Mouse (Mus musculus) embryonic facial prominence, embryonic 12.5 days (tissue): ENCODE data around the gene Slc5a1. TPM values are rescaled to one million over a fixed set of nuclear protein-coding genes. Genes with fewer than 3 reads are reported as not detected.

Experiments
- ATAC-seq: fragments of 200-750 bp; cut with Nextera tagmentation; 2 replicates; pipeline ENCODE4 v1.8.0; 2017; ENCODE audit not compliant: insufficient number of reproducible peaks, insufficient read depth, low FRiP score, low TSS enrichment
- H3K27ac ChIP-seq: fragments of 300-500 bp; sonication (generic); 2 replicates; pipeline ENCODE4 v1.5.1; 2016; ENCODE audit warnings: mild to moderate bottlenecking
- H3K27me3 ChIP-seq: fragments of 300-500 bp; sonication (generic); 2 replicates; pipeline ENCODE4 v1.6.1; 2016; ENCODE audit warnings: mild to moderate bottlenecking, moderate library complexity
- H3K36me3 ChIP-seq: fragments of 300-500 bp; sonication (generic); 2 replicates; pipeline ENCODE4 v1.6.1; 2016; ENCODE audit warnings: mild to moderate bottlenecking
- H3K4me1 ChIP-seq: fragments of 300-500 bp; sonication (generic); 2 replicates; pipeline ENCODE4 v1.6.1; 2016
- H3K4me2 ChIP-seq: fragments of 300-500 bp; sonication (generic); replicated peaks from 2 replicates; pipeline ENCODE4 v1.6.1; 2016; ENCODE audit warnings: mild to moderate bottlenecking, moderate library complexity
- H3K4me3 ChIP-seq: fragments of 300-500 bp; sonication (generic); 2 replicates; pipeline ENCODE4 v1.5.1; 2016; ENCODE audit warnings: mild to moderate bottlenecking
- H3K9ac ChIP-seq: fragments of 300-500 bp; sonication (generic); 2 replicates; pipeline ENCODE4 v1.6.1; 2016; ENCODE audit warnings: mild to moderate bottlenecking, moderate library complexity
- H3K9me3 ChIP-seq: fragments of 300-500 bp; sonication (generic); 2 replicates; pipeline ENCODE4 v1.6.1; 2016; ENCODE audit warnings: mild to moderate bottlenecking, moderate library complexity
- WGBS: fragments of 180-500 bp; shearing (Covaris S2); methylation state at CpG from one replicate; pipeline ENCODE4 v1.1.7; 2016; 5-methylcytosine and 5-hydroxymethylcytosine counted together
- polyA plus RNA-seq: library from polyadenylated mRNA; unstranded; fragments of >200 nt; fragmentation: Nextera tagmentation; extraction: Ambion mirVana; gene quantifications from 2 replicates; pipeline ENCODE4 v1.2.1, GENCODE M21; 2016

The Slc5a1 gene
- polyA plus RNA-seq, result 0.06 TPM in 1 of 2 replicates, not detected in the other

DNA sequence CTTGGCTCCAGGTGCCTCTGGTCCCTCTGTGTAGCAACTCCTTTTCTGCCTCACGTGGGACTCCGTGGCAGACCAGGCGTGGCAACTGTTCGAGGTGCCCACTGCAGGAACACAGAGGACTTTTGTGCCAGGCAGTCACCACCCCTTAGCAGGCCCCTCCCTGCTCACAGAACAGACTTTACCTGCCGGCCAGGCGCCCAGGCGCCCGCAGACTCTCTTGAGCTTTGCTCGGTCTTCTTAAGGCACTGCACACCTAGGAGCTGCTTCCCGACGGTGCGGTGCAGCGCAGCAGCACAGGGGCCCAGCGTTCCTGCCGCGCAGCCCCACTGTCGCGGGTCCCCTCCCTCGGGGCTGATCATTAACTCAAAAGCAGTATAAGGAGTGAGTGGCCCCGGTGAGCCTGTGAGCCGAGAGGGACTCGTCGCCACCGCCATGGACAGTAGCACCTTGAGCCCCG, at the start of gene Slc5a1:
Gene Slc5a1, plus strand, starts transcription at position 195 of the 457 bp plus-strand sequence.
- peaks cover 43% of the 10 kb centered on the region for H3K27me3 ChIP-seq
- H3K27ac ChIP-seq, result no peak within 1 kb of the TSS
- no peaks in the 10 kb centered on the region; the same call in 1 of the 2 replicates for H3K4me1 ChIP-seq
- H3K9ac ChIP-seq, result no peak within 1 kb of the TSS
- H3K9me3 ChIP-seq, result no peaks in the 10 kb centered on the region
- H3K4me2 ChIP-seq, result peak within 1 kb of the TSS; percentile 34
- WGBS, result 10% methylated on average over 25 of the region's 25 CpGs
- no peak for ATAC-seq
- H3K4me3 ChIP-seq, result peak within 1 kb of the TSS; percentile 13; the same call in 1 of the 2 replicates
- no peaks in the 10 kb centered on the region for H3K36me3 ChIP-seq

DNA sequence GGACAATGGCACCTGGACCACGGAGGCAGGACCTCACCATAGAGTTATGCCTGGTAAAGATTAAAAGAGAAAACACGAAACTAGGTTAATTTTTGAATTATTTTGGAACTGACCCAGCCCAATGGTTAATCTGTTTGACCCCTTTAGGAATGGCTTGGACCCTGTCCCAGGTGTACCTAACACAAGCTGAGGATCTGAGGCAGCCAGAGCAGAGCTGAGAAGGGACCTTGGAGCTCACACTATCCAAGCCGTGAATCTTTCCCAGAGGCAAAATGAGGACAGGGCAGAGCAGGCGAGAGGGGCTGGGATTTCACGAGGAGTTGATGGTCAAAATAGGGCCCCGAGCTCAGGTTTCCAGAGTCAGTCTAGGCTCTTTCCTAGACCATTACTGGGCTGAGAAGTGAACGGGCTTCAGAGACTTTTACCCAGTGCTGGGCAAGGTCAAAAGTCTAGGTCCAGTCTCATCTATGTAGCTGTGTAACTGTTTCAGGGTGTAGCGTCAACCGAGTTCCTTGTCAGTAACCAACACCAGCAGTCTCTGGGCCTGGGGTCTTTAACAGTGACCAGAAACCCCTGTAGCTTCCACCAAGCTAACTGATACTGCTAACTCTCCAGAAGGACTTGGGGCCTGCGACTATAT, 47.8 kb upstream of the Slc5a1 start:
- no peaks in the 10 kb centered on the region for H3K9me3 ChIP-seq
- no peak for ATAC-seq
- no peaks in the 10 kb centered on the region for H3K27me3 ChIP-seq
- no peaks in the 10 kb centered on the region for H3K4me1 ChIP-seq
- H3K4me2 ChIP-seq, result no peak overlapping the region
- 71% methylated on average over 10 of the region's 10 CpGs for WGBS
- no peak overlapping the region for H3K4me3 ChIP-seq
- no peak overlapping the region for H3K9ac ChIP-seq
- H3K36me3 ChIP-seq, result no peaks in the 10 kb centered on the region
- H3K27ac ChIP-seq, result no peak overlapping the region

DNA sequence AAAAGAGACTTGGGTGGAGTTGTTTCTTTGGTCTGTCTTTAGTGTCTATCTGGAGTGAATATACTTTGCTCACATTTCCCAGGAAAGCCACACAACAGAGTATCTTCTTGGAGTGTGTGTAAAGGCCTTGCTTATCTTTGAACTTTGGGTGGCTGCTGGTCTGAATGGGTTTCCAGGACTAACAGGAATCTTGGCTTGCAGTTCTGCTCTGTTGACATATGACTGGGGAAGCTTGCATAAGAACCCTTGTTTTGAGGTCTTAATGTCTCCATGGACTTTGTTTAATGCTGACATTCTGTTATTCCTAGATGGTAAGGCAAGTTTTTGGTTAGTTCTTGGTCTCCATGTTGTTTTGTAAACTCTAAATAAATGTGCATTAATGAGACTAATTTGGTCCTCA, 33.9 kb upstream of the Slc5a1 start:
- Histone ChIP-seq H3K4me2 (no peak overlapping the region), H3K27me3 (no peaks in the 10 kb centered on the region), H3K36me3 (no peaks in the 10 kb centered on the region), H3K27ac (no peak overlapping the region), H3K4me1 (no peaks in the 10 kb centered on the region), H3K9me3 (no peaks in the 10 kb centered on the region), H3K9ac (no peak overlapping the region), H3K4me3 (no peak overlapping the region)
- ATAC-seq, result no peak

DNA sequence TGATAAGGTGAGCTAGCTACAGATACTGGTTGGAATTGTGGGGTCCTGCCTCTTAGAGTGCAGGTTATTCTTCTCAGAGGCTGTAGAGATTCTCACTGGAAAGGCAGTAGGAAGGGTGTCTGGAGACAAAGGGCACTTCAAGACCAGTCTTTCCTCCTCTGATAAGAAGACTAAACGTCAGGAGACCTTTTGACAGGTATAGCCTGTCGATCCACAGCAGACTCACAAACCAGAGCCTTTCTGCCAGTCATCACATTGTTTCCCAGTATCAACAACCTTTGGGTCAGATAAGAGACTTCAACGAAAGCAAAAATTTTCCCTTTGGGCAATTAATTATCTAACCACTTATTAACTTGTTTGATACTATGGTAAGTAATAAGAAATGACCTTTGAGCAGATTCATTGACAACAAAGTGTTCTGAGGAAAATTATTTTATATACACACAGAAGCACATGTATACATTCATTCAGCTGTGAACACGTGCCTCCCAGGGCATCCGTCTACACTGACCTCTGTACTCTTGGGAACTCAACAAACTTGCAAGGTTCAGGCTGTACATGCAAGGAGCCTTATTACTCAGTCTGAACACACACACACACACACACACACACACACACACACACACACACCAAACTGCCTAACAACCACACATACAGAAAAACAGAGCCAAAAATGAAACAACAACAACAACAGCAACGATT, 27.4 kb upstream of the Slc5a1 start:
- Histone ChIP-seq H3K9me3 (no peaks in the 10 kb centered on the region), H3K36me3 (no peaks in the 10 kb centered on the region), H3K4me3 (no peak overlapping the region), H3K9ac (no peak overlapping the region), H3K27ac (no peak overlapping the region), H3K4me1 (no peaks in the 10 kb centered on the region), H3K27me3 (no peaks in the 10 kb centered on the region), H3K4me2 (no peak overlapping the region)
- WGBS, result 76% methylated on average over 6 of the region's 6 CpGs
- ATAC-seq, result no peak

DNA sequence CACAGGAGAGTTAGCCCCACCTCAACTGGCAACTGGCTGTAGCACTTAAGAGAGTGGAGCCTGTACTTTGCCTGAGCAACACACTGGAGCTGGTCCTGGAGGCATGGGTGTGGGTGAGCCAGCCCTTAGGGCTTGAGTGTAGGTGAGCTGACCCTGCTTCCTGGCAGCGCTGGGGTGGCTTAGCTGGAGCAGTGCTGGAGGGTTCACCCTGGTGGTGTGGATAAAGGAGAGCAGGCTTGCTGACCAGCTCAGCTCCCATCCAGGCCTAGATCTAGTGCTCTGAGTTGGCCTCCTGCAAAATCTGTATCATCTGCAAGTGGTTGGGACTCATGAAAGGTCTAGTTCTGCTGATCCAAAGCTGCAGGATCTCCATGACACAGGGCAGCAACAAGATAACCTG, 21.1 kb upstream of the Slc5a1 start:
- H3K9ac ChIP-seq, result no peak overlapping the region
- no peak overlapping the region for H3K4me3 ChIP-seq
- H3K36me3 ChIP-seq, result no peaks in the 10 kb centered on the region
- no peaks in the 10 kb centered on the region for H3K9me3 ChIP-seq
- WGBS, result 95% methylated on average over 1 of the region's 1 CpGs
- H3K27me3 ChIP-seq, result no peaks in the 10 kb centered on the region
- no peak overlapping the region for H3K4me2 ChIP-seq
- H3K4me1 ChIP-seq, result no peaks in the 10 kb centered on the region
- ATAC-seq, result no peak
- no peak overlapping the region for H3K27ac ChIP-seq

DNA sequence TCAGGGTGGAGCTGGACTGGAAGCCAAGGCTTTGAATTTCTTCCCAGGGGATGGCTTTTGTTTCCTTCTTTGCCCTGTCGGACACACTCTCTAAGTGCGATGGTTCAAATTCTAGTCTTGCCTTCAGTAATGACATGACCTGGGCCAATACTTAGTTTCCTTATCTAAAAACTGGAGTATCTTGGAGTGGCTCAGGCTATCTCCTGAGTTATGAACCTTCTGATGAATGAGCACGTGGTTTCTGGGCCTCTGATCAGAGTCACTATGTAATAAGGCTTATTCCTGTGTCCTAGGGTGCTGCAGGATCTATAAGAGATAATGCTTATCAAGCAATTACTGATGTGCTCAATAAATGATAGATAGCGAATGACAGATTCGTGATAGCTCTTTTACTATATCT, 19.4 kb upstream of the Slc5a1 start:
- no peaks in the 10 kb centered on the region for H3K9me3 ChIP-seq
- no peaks in the 10 kb centered on the region for H3K4me1 ChIP-seq
- H3K4me3 ChIP-seq, result no peak overlapping the region
- no peak overlapping the region for H3K4me2 ChIP-seq
- H3K27me3 ChIP-seq, result no peaks in the 10 kb centered on the region
- ATAC-seq, result no peak
- WGBS, result 85% methylated on average over 5 of the region's 5 CpGs
- H3K27ac ChIP-seq, result no peak overlapping the region
- H3K9ac ChIP-seq, result no peak overlapping the region
- H3K36me3 ChIP-seq, result no peaks in the 10 kb centered on the region

DNA sequence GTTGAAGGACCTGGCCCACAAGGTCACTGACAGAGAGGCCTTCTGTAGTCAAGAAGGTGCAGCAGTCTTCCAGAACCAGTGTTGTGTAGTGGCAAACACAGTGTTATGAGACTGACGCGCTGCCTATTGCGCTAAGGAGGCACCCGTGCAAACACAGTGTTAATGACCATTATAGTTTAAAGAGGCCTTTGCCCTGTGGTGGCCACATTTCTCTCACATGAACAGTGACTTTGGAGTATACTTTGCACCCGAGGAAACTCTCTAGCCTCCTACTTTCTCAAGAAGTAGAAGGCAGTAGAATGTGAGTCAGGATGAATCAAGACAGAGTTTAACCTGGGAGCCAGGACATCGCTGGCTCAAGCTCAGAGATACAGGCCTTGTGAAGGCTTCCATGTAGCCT, 12.7 kb upstream of the Slc5a1 start:
- H3K36me3 ChIP-seq, result no peaks in the 10 kb centered on the region
- WGBS, result 85% methylated on average over 6 of the region's 6 CpGs
- no peak for ATAC-seq

DNA sequence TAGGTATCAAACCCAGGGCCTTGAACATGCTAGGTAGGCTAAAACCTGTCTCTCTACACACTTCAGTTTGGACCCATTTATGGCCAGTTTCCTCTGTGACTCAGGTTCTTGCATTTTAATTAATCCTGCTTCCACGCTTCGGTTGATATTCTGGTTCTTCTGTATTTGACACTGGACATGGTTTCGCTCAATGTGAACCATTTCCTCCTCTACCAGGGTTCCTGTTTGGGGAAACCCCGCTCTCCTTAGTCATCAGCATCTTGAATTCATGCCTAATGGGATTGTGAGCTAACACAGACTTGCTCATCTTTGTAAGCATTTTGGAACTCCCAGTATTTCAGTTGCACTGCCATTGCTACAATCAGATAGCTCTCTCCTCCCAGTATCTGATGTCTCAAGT, 8.7 kb upstream of the Slc5a1 start:
- H3K4me2 ChIP-seq, result no peak overlapping the region
- H3K9me3 ChIP-seq, result no peaks in the 10 kb centered on the region
- no peaks in the 10 kb centered on the region for H3K36me3 ChIP-seq
- WGBS, result 83% methylated on average over 4 of the region's 4 CpGs
- ATAC-seq, result no peak
- H3K4me1 ChIP-seq, result no peaks in the 10 kb centered on the region
- H3K27me3 ChIP-seq, result no peaks in the 10 kb centered on the region
- no peak overlapping the region for H3K27ac ChIP-seq
- no peak overlapping the region for H3K4me3 ChIP-seq
- H3K9ac ChIP-seq, result no peak overlapping the region

More for the DNA sequence above, 12.7 kb upstream of the Slc5a1 start:
- no peak overlapping the region for H3K4me2 ChIP-seq
- H3K4me3 ChIP-seq, result no peak overlapping the region
- no peaks in the 10 kb centered on the region for H3K9me3 ChIP-seq
- no peak overlapping the region for H3K9ac ChIP-seq
- no peaks in the 10 kb centered on the region for H3K27me3 ChIP-seq
- no peak overlapping the region for H3K27ac ChIP-seq
- no peaks in the 10 kb centered on the region for H3K4me1 ChIP-seq

DNA sequence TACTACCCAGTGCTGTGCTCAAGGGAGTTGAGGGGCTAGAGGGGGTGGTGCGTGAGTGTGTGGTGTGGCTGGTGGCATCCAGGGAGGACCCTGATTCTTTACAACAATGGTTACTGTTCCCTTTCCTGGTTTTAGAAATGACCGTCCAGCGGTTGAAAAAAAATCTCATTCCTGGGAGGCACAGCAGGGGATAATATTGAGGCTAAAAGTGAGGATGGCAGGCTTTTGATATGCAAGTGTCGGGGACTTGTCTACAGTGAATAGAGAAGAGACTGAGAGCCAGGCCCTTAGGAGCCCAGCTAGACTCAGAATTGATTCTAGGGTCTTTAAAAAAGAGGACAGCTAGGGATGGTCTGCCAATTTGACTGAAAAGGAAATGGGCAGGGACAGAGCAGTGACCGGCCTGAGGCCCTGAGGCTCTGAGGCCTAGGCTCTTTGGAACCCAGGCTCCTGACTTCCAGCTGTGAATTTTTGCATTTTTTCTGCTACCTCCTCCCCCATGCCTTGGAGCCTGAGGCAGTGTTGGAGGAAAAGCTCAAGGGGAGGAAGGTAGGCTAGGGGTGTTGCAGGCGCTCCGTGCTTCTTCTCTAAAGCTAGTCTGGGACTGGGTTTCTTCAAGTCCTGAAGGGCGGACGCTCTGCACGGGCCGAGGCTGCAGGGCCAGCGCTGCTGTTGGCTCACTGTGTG, 1.5 kb upstream of the Slc5a1 start:
- Histone ChIP-seq H3K27ac (no peak overlapping the region), H3K36me3 (no peaks in the 10 kb centered on the region), H3K4me2 (no peak overlapping the region), H3K9me3 (no peaks in the 10 kb centered on the region), H3K4me1 (no peaks in the 10 kb centered on the region; the same call in 1 of the 2 replicates), H3K4me3 (no peak overlapping the region), H3K9ac (no peak overlapping the region), H3K27me3 (peaks cover 43% of the 10 kb centered on the region)
- no peak for ATAC-seq
- WGBS, result 24% methylated on average over 12 of the region's 12 CpGs

DNA sequence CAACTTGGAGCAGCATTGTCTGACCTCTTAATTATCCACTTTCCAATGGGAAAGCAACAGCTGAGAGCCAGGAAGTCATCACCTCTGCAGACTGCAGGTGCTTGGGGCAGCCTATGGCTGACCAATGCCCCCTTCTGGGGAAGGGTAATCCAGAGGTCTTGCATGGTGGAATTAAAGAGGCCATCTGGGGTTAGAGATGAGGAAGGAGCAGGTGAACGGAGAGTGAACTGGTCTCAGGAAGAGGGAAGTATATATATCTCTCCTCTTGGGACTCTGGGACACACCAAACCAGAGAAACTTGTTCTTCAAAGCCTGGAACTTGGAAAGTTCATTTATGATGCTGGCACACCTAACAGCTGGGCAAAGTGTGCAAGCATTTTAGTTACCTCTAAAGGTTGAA, 857 bp downstream of the Slc5a1 start:
- Histone ChIP-seq H3K36me3 (no peaks in the 10 kb centered on the region), H3K9ac (no peak overlapping the region), H3K4me1 (no peaks in the 10 kb centered on the region; the same call in 1 of the 2 replicates), H3K4me2 (no peak overlapping the region), H3K27me3 (peaks cover 43% of the 10 kb centered on the region), H3K4me3 (no peak overlapping the region), H3K27ac (no peak overlapping the region), H3K9me3 (no peaks in the 10 kb centered on the region)
- no peak for ATAC-seq
- 38% methylated on average over 1 of the region's 1 CpGs for WGBS

DNA sequence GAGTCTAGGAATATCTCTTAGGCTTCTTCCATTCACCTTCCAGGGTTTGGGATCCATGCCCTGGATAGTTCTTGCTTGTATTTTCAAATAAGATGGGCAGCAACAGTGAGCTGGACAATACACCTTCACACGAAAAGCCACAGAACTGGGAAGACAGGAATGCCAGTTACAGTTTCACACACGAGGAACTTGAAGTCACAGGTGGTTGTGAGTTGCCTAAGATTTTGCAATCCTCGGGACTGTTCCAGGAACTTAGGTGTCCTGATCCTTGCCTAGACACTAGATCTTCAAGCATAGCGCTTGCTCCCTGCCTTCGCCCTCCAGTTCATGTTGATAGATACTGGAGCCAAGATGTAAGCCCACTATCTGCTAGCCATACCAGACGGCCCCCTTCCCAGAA, 1.6 kb downstream of the Slc5a1 start:
- H3K36me3 ChIP-seq, result no peaks in the 10 kb centered on the region
- H3K9me3 ChIP-seq, result no peaks in the 10 kb centered on the region
- H3K4me1 ChIP-seq, result no peaks in the 10 kb centered on the region; the same call in 1 of the 2 replicates
- H3K4me3 ChIP-seq, result no peak overlapping the region
- ATAC-seq, result no peak
- H3K9ac ChIP-seq, result no peak overlapping the region
- no peak overlapping the region for H3K4me2 ChIP-seq
- H3K27ac ChIP-seq, result no peak overlapping the region
- WGBS, result 83% methylated on average over 6 of the region's 6 CpGs
- H3K27me3 ChIP-seq, result peaks cover 43% of the 10 kb centered on the region

DNA sequence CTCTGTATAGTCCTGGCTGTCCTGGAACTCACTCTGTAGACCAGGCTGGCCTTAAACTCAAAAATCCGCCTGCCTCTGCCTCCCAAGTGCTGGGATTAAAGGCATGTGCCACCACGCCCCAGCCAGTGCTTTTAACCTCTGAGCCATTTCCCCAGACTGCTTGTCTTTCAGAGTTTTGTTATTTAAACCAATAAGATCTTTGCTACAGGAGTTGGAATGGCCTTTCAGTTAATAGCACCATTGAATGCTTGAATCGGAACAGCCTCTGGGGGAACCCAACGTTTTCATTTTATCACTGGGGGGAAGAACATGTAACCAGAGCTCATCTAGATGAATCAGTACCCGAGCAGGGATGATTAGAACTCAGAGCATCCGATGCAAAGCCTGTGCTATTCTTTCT, 3.0 kb downstream of the Slc5a1 start:
- Histone ChIP-seq H3K36me3 (no peaks in the 10 kb centered on the region), H3K4me3 (no peak overlapping the region), H3K4me1 (no peaks in the 10 kb centered on the region; the same call in 1 of the 2 replicates), H3K27ac (no peak overlapping the region), H3K4me2 (no peak overlapping the region), H3K9me3 (no peaks in the 10 kb centered on the region), H3K9ac (no peak overlapping the region), H3K27me3 (peaks cover 41% of the 10 kb centered on the region)
- no peak for ATAC-seq
- WGBS, result 78% methylated on average over 6 of the region's 6 CpGs
